28 mouse cellular contexts compared by ENCODE assay signal in genomic region chr17:49458386-49458785, GRCm38 (mm10). TPM values are rescaled to one million over a fixed set of nuclear protein-coding genes. Genes with fewer than 3 reads are reported as not detected.
DNase-seq lines count a peak whose midpoint lies in the region; ATAC-seq and TF ChIP-seq lines count a peak whose summit lies in the region.
"Had no signal": no experiment of that assay in that cellular context is flagged by ENCODE, and none has a peak within 500 bp of the region (broad histone marks: within the 10 kb centered on the region; RNA-seq: fewer than 3 reads in every experiment).

No protein-coding gene starts in this region.

- WGBS in intestine, embryonic 16.5 days, result 87% methylated on average over 18 of the region's 18 CpGs
- WGBS in intestine, embryonic 15.5 days, result 82% methylated on average over 18 of the region's 18 CpGs
- 61% methylated on average over 18 of the region's 18 CpGs for WGBS in liver, adult 2 months
- 85% methylated on average over 18 of the region's 18 CpGs for WGBS in liver, embryonic 12.5 days (ENCODE audit: insufficient replicate concordance)
- WGBS in intestine, postnatal 0 days, result 78% methylated on average over 18 of the region's 18 CpGs
- WGBS in hindbrain, postnatal 0 days, result 95% methylated on average over 18 of the region's 18 CpGs

- DNase-seq in liver, adult 2 months (ENCODE audit: extremely low read depth, low read depth, low spot score), result peak; percentile 64
- DNase-seq in kidney, postnatal 4 days, result peak; percentile 31 to 49
- no peak for DNase-seq in hindbrain, postnatal 0 days (ENCODE audit: low spot score)
- DNase-seq: adrenal gland, postnatal 25 days; cerebellum, adult 18-20 months; forebrain, postnatal 0 days; heart, postnatal 10 days; lung, adult 2 months; lung, postnatal 10 days; midbrain, embryonic 14.5 days; retina, postnatal 1 day; thymus, adult 2 months; thymus, postnatal 36 days had no signal

- no peaks in the 10 kb centered on the region for H3K9me3 ChIP-seq in intestine, embryonic 16.5 days (ENCODE audit: control insufficient read depth, low read length)
- H3K9me3 ChIP-seq in intestine, embryonic 15.5 days, result no peaks in the 10 kb centered on the region
- H3K9me3 ChIP-seq in liver, embryonic 12.5 days (replicated peaks), result no peaks in the 10 kb centered on the region
- H3K9me3 ChIP-seq in intestine, postnatal 0 days (ENCODE audit: control insufficient read depth), result no peaks in the 10 kb centered on the region
- H3K9me3 ChIP-seq in hindbrain, postnatal 0 days (ENCODE audit: low read length), result no peaks in the 10 kb centered on the region
- H3K9me3 ChIP-seq: embryonic facial prominence, embryonic 10.5 days; embryonic facial prominence, embryonic 15.5 days; forebrain, embryonic 12.5 days; heart, embryonic 13.5 days; limb, embryonic 12.5 days; stomach, embryonic 15.5 days had no signal

- H3K4me3 ChIP-seq in intestine, embryonic 16.5 days (ENCODE audit: low read length), result no peak overlapping the region
- H3K4me3 ChIP-seq in intestine, embryonic 15.5 days (replicated peaks), result no peak overlapping the region
- no peak overlapping the region for H3K4me3 ChIP-seq in liver, adult 2 months (ENCODE audit: insufficient read depth, low read depth, low read length)
- no peak overlapping the region for H3K4me3 ChIP-seq in liver, embryonic 12.5 days
- H3K4me3 ChIP-seq in intestine, postnatal 0 days (ENCODE audit: low read depth, low read length), result no peak overlapping the region
- H3K4me3 ChIP-seq in hindbrain, postnatal 0 days (ENCODE audit: low read length), result no peak overlapping the region
- H3K4me3 ChIP-seq: embryonic facial prominence, embryonic 10.5 days; embryonic facial prominence, embryonic 15.5 days; forebrain, embryonic 12.5 days; heart, embryonic 13.5 days; left cerebral cortex, adult 2 months; limb, embryonic 12.5 days; stomach, embryonic 15.5 days had no signal

- no peaks in the 10 kb centered on the region for H3K4me1 ChIP-seq in intestine, embryonic 16.5 days (ENCODE audit: control insufficient read depth, insufficient read depth, low read length)
- H3K4me1 ChIP-seq in intestine, embryonic 15.5 days (replicated peaks), result no peaks in the 10 kb centered on the region
- H3K4me1 ChIP-seq in liver, adult 2 months (ENCODE audit: control insufficient read depth, insufficient read depth, low read length), result peaks cover 3% of the 10 kb centered on the region; the same call in 1 of the 2 replicates
- peaks cover 20% of the 10 kb centered on the region for H3K4me1 ChIP-seq in liver, embryonic 12.5 days
- no peaks in the 10 kb centered on the region for H3K4me1 ChIP-seq in intestine, postnatal 0 days (replicated peaks; ENCODE audit: control insufficient read depth, insufficient read depth, low read length)
- H3K4me1 ChIP-seq in hindbrain, postnatal 0 days (ENCODE audit: insufficient read depth, low read length), result no peaks in the 10 kb centered on the region
- H3K4me1 ChIP-seq: embryonic facial prominence, embryonic 10.5 days; embryonic facial prominence, embryonic 15.5 days; forebrain, embryonic 12.5 days; heart, embryonic 13.5 days; limb, embryonic 12.5 days; stomach, embryonic 15.5 days had no signal

- H3K79me2 ChIP-seq in liver, adult 2 months (ENCODE audit: control insufficient read depth, insufficient read depth, low read length), result no peaks in the 10 kb centered on the region

- ATAC-seq in intestine, embryonic 16.5 days, result peak; percentile 21; the same call in 1 of the 2 replicates
- ATAC-seq in intestine, embryonic 15.5 days, result no peak
- no peak for ATAC-seq in liver, embryonic 12.5 days
- ATAC-seq in intestine, postnatal 0 days, result 0 out of 2 replicates have a peak, but pooled peaks have one; percentile 12
- no peak for ATAC-seq in hindbrain, postnatal 0 days
- ATAC-seq: forebrain, postnatal 0 days; inflammation-experienced regulatory T-cells, adult 6 months; Patski had no signal

- H3K36me3 ChIP-seq in intestine, embryonic 16.5 days (ENCODE audit: control insufficient read depth, insufficient read depth, low read length), result peaks cover 10% of the 10 kb centered on the region
- peaks cover 11% of the 10 kb centered on the region; the same call in 1 of the 2 replicates for H3K36me3 ChIP-seq in intestine, embryonic 15.5 days
- peaks cover 3% of the 10 kb centered on the region; the same call in 1 of the 2 replicates for H3K36me3 ChIP-seq in liver, adult 2 months (ENCODE audit: control insufficient read depth, insufficient read depth, low read length)
- peaks cover 33% of the 10 kb centered on the region for H3K36me3 ChIP-seq in liver, embryonic 12.5 days
- H3K36me3 ChIP-seq in intestine, postnatal 0 days (ENCODE audit: control insufficient read depth, insufficient read depth), result peaks cover 31% of the 10 kb centered on the region
- H3K36me3 ChIP-seq in hindbrain, postnatal 0 days (ENCODE audit: insufficient read depth, low read length), result peaks cover 6% of the 10 kb centered on the region; the same call in 1 of the 2 replicates

- no peaks in the 10 kb centered on the region for H3K27me3 ChIP-seq in intestine, embryonic 16.5 days (replicated peaks; ENCODE audit: control insufficient read depth, insufficient read depth, low read length)
- no peaks in the 10 kb centered on the region for H3K27me3 ChIP-seq in intestine, embryonic 15.5 days (replicated peaks)
- H3K27me3 ChIP-seq in liver, adult 2 months (ENCODE audit: control insufficient read depth, insufficient read depth, low read length), result no peaks in the 10 kb centered on the region
- H3K27me3 ChIP-seq in liver, embryonic 12.5 days (replicated peaks), result no peaks in the 10 kb centered on the region
- no peaks in the 10 kb centered on the region for H3K27me3 ChIP-seq in intestine, postnatal 0 days (replicated peaks; ENCODE audit: control insufficient read depth, insufficient read depth, low read length)
- no peaks in the 10 kb centered on the region for H3K27me3 ChIP-seq in hindbrain, postnatal 0 days (ENCODE audit: insufficient read depth, low read length)
- H3K27me3 ChIP-seq: embryonic facial prominence, embryonic 15.5 days; forebrain, embryonic 12.5 days; heart, embryonic 13.5 days; limb, embryonic 12.5 days; Patski; stomach, embryonic 15.5 days had no signal

- no peak for TF ChIP-seq CTCF in liver, adult 2 months (IDR thresholded peaks at IDR 0.05; ENCODE audit: low read depth, low read length)
- no peak for TF ChIP-seq CTCF in intestine, postnatal 0 days (IDR thresholded peaks at IDR 0.05; ENCODE audit: low read depth)
- no peak for TF ChIP-seq CTCF in hindbrain, postnatal 0 days (IDR thresholded peaks at IDR 0.05; ENCODE audit: low read depth)

- no peak overlapping the region for H3K27ac ChIP-seq in intestine, embryonic 16.5 days (ENCODE audit: low read length)
- H3K27ac ChIP-seq in intestine, embryonic 15.5 days, result no peak overlapping the region
- no peak overlapping the region for H3K27ac ChIP-seq in liver, adult 2 months (replicated peaks; ENCODE audit: insufficient read depth, low read depth, low read length)
- no peak overlapping the region for H3K27ac ChIP-seq in liver, embryonic 12.5 days
- no peak overlapping the region for H3K27ac ChIP-seq in intestine, postnatal 0 days (ENCODE audit: low read depth, low read length)
- no peak overlapping the region for H3K27ac ChIP-seq in hindbrain, postnatal 0 days
- H3K27ac ChIP-seq: embryonic facial prominence, embryonic 10.5 days; embryonic facial prominence, embryonic 15.5 days; forebrain, embryonic 12.5 days; heart, embryonic 13.5 days; hindbrain, embryonic 14.5 days; left cerebral cortex, adult 2 months; limb, embryonic 12.5 days; stomach, embryonic 15.5 days had no signal

- no peak overlapping the region for H3K9ac ChIP-seq in intestine, embryonic 16.5 days (ENCODE audit: low read depth, low read length)
- H3K9ac ChIP-seq in intestine, embryonic 15.5 days, result no peak overlapping the region
- no peak overlapping the region for H3K9ac ChIP-seq in liver, adult 2 months (ENCODE audit: low read depth, low read length)
- no peak overlapping the region for H3K9ac ChIP-seq in liver, embryonic 12.5 days
- H3K9ac ChIP-seq in intestine, postnatal 0 days (ENCODE audit: low read depth, low read length), result no peak overlapping the region
- H3K9ac ChIP-seq in hindbrain, postnatal 0 days (replicated peaks; ENCODE audit: low read length), result no peak overlapping the region
- H3K9ac ChIP-seq: embryonic facial prominence, embryonic 15.5 days; forebrain, embryonic 12.5 days; forebrain, postnatal 0 days; heart, embryonic 13.5 days; hindbrain, embryonic 14.5 days; limb, embryonic 12.5 days; liver, embryonic 14.5 days; stomach, embryonic 15.5 days had no signal

- no peak for TF ChIP-seq POLR2A in liver, adult 2 months (IDR thresholded peaks at IDR 0.05; ENCODE audit: extremely low read depth, insufficient read depth, low read length)

- no peak overlapping the region for H3K4me2 ChIP-seq in intestine, embryonic 16.5 days (ENCODE audit: low read depth, low read length)
- no peak overlapping the region for H3K4me2 ChIP-seq in intestine, embryonic 15.5 days (replicated peaks)
- H3K4me2 ChIP-seq in liver, embryonic 12.5 days, result no peak overlapping the region
- H3K4me2 ChIP-seq in intestine, postnatal 0 days (replicated peaks; ENCODE audit: low read depth), result no peak overlapping the region
- no peak overlapping the region for H3K4me2 ChIP-seq in hindbrain, postnatal 0 days (ENCODE audit: low read depth, low read length)
- H3K4me2 ChIP-seq: embryonic facial prominence, embryonic 15.5 days; forebrain, embryonic 12.5 days; heart, embryonic 13.5 days; hindbrain, embryonic 14.5 days; limb, embryonic 12.5 days; stomach, embryonic 15.5 days had no signal

RNA-seq across cellular contexts. Expression of gene Mocs1, which starts 30.2 kb away (rescaled TPM):
- polyA plus RNA-seq in intestine, embryonic 16.5 days (2015; fragmentation: Nextera tagmentation; extraction: Ambion mirVana), result 11.4 and 14.6 TPM in 2 replicates
- 8.0 and 9.3 TPM in 2 replicates for polyA plus RNA-seq in intestine, embryonic 15.5 days (2015; fragmentation: Nextera tagmentation; extraction: Ambion mirVana)
- total RNA-seq in liver, adult 2 months (2014; rRNA removed), result 46.1 and 50.6 TPM in 2 replicates
- polyA plus RNA-seq in liver, adult 2 months (2012; rRNA removed), result 124 and 125 TPM in 2 replicates
- polyA plus RNA-seq in liver, embryonic 12.5 days (2016; fragmentation: Nextera tagmentation; extraction: Ambion mirVana), result 6.5 and 9.4 TPM in 2 replicates
- polyA plus RNA-seq in intestine, postnatal 0 days (2015; fragmentation: Nextera tagmentation; extraction: Ambion mirVana), result 9.7 and 11.1 TPM in 2 replicates
- total RNA-seq in hindbrain, postnatal 0 days (2014; rRNA removed), result 13.6 and 18.4 TPM in 2 replicates
- polyA plus RNA-seq in hindbrain, postnatal 0 days (2015; fragmentation: Nextera tagmentation; extraction: Ambion mirVana), result 4.4 and 4.7 TPM in 2 replicates

Comparison
In these comparisons a context has a peak if more than half of its experiments do, and no peak if none do; other contexts are left out.
1. ATAC-seq: peak in intestine, embryonic 16.5 days (single experiment) and intestine, postnatal 0 days (single experiment); none in intestine, embryonic 15.5 days (single experiment), liver, embryonic 12.5 days (single experiment) and hindbrain, postnatal 0 days (single experiment).